12 mouse cellular contexts compared by ENCODE assay signal in genomic region chr16:59089722-59090121, GRCm38 (mm10). TPM values are rescaled to one million over a fixed set of nuclear protein-coding genes. Genes with fewer than 3 reads are reported as not detected.
"Had no signal": no experiment of that assay in that cellular context is flagged by ENCODE, and none has a peak within 500 bp of the region (broad histone marks: within the 10 kb centered on the region; RNA-seq: fewer than 3 reads in every experiment).

Olfr191 (minus strand) TSS chr16:59089822.

RNA-seq across cellular contexts. Expression of gene Olfr191, which starts in this region (rescaled TPM):
- polyA plus RNA-seq: neural tube, embryonic 14.5 days; neural tube, embryonic 15.5 days; small intestine, adult 2 months; spleen, adult 2 months; stomach, embryonic 14.5 days; stomach, embryonic 15.5 days; stomach, embryonic 16.5 days; stomach, postnatal 0 days; testis, adult 2 months; thymus, adult 2 months; thymus, postnatal 0 days; urinary bladder, adult 2 months had no signal
